Mouse (Mus musculus): ENCODE data around the gene Wwp2. TPM values are rescaled to one million over a fixed set of nuclear protein-coding genes. Genes with fewer than 3 reads are reported as not detected.

The Wwp2 gene
- polyA plus RNA-seq, 1 experiment: 43.7 TPM

DNA sequence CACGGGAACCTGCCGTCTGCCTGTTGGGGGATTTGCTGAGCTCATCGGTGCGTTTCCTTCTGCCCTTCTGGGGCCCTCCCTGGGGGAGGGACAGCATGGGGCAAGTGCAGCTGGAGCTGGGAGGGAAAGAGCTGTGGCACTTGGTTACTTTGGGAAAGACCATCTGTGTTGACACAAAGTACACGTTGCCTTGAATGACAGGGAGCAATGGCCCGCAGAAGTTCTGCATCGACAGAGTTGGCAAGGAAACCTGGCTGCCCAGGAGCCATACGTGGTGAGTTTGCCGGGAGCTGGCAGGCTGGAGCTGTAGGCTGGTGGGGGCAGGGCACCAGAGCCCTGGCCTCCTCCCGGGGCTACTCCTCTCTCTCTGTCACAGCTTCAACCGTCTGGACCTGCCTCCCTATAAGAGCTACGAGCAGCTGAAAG is 120.4 kb downstream of the Wwp2 start:
- H3K4me3 ChIP-seq (ENCODE audit: insufficient read depth, low read length): no peak overlapping the region
- TF ChIP-seq CTCF (IDR thresholded peaks at IDR 0.05; ENCODE audit: borderline replicate concordance, insufficient read depth, low read length) (no peak), POLR2A (IDR thresholded peaks at IDR 0.05; ENCODE audit: low read depth, low read length) (no peak)
- no peak overlapping the region for H3K27ac ChIP-seq (ENCODE audit: insufficient read depth, low read length)
- no peaks in the 10 kb centered on the region; the same call in 1 of the 2 replicates for H3K4me1 ChIP-seq (ENCODE audit: control insufficient read depth, insufficient read depth, low read length)

DNA sequence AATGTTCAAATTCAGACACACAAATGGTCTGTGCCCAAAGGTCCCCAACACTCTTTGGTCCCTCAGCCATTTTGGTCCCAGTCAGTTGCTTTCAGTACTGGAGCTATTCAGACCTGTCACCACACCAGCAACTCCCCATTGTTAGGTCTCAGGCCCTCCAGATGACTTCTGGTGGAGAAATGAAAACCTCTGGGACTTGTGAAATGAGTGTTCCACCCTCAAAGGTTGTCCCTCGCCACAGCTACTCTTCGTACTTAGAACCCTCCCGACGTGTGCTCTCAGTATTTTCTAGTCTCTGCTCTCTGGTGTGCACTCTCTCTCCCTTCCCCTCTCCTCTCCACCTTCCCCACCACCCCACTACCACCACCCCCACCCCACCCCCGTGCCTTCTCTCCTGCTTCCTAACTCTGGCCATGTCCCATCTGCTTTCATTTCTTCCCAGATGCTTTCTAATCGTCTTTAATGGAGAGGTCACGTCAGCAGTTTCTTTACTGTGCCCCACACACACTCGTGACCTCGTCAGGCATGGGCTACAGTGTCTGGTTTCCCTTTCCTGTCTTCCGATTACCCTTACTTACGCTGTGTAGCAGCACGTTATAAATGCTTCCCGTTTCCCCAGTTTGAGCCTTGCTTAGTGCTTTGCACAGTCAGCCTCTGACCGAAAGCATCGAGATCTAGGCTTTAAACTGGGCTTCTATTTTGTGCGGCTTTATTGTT is 124.8 kb downstream of the Wwp2 start:
- Histone ChIP-seq H3K4me1 (ENCODE audit: control insufficient read depth, insufficient read depth, low read length) (no peaks in the 10 kb centered on the region; the same call in 1 of the 2 replicates), H3K27ac (ENCODE audit: insufficient read depth, low read length) (no peak overlapping the region), H3K4me3 (ENCODE audit: insufficient read depth, low read length) (no peak overlapping the region)
- no peak for TF ChIP-seq CTCF (IDR thresholded peaks at IDR 0.05; ENCODE audit: borderline replicate concordance, insufficient read depth, low read length)
- no peak for TF ChIP-seq POLR2A (IDR thresholded peaks at IDR 0.05; ENCODE audit: low read depth, low read length)

DNA sequence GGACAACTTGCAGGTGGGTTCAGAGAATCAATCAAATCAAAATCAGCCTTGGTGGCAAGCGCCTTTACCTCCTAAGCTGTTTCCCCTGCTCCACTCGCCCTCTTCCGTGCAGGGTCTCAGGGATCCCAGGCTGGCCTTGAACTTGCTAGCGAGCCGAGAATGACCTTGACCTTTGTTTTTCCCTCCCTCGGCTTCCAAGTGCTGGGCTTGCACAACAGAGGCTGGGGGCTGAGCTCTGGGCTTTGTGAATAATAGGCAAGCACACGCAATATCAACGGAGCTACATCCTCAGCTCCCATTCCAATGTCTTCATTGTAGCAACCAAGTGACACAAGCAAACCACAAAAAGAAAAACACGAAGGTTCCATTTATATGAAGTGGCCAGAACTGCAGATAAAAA is 126.0 kb downstream of the Wwp2 start:
- TF ChIP-seq CTCF (IDR thresholded peaks at IDR 0.05; ENCODE audit: borderline replicate concordance, insufficient read depth, low read length): no peak
- TF ChIP-seq POLR2A (IDR thresholded peaks at IDR 0.05; ENCODE audit: low read depth, low read length): no peak
- Histone ChIP-seq H3K4me3 (ENCODE audit: insufficient read depth, low read length) (no peak overlapping the region), H3K27ac (ENCODE audit: insufficient read depth, low read length) (no peak overlapping the region), H3K4me1 (ENCODE audit: control insufficient read depth, insufficient read depth, low read length) (no peaks in the 10 kb centered on the region; the same call in 1 of the 2 replicates)

DNA sequence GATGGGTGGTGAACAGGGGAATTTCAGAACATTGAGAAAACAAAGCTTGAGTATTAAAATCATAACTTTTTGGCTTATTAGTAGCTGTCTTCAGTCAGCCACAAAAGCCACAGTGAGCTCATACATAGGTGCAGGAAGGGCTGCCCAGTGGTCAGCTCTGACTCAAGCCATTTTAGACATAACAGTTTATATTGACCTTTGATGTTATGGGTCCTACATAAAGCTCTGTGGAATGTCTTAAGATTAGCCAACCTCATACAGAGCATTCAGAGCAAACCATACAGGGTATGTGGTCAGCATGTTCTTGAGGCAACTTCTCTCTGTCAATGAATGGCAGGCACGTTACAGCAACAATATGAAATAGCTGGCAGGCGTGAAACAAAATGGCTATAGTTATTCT is 134.9 kb downstream of the Wwp2 start:
- TF ChIP-seq POLR2A (IDR thresholded peaks at IDR 0.05; ENCODE audit: low read depth, low read length) (no peak), CTCF (IDR thresholded peaks at IDR 0.05; ENCODE audit: borderline replicate concordance, insufficient read depth, low read length) (no peak)
- Histone ChIP-seq H3K4me1 (ENCODE audit: control insufficient read depth, insufficient read depth, low read length) (0 out of 2 replicates have a peak, but pooled peaks cover 2% of the 10 kb centered on the region), H3K27ac (ENCODE audit: insufficient read depth, low read length) (0 out of 2 replicates have a peak overlapping the region, but pooled peaks have one; percentile 7), H3K4me3 (ENCODE audit: insufficient read depth, low read length) (no peak overlapping the region)

DNA sequence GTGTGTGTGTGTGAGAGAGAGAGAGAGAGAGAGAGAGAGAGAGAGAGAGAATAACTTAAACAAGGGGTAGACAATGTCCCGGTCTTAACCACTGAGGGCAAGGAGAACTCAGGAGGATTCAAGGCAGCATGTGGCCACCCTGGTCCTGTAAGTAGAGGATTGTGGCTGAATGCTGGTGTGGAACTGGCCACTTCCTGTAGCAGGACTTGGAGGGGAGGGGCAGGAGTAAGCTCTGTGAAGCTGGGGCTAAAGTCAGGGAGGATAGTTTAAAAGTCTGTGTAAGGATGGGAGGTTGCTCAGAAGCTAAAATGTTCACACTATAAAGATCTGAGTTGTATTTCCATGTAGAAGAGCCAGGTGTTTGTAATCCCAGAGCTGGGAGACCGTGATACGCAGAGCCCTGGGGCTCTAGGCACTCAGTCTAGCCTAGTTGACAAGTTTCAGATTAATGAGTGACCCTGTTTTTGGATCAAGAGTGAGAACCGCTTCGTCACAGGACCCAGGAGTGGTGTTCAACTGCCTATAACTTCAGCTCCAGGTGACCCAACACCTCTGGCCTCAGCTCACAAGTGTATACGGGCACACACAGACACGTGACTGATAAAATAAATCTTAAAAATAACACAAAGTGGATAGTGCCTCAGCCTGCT is 135.4 kb downstream of the Wwp2 start:
- Histone ChIP-seq H3K4me1 (ENCODE audit: control insufficient read depth, insufficient read depth, low read length) (0 out of 2 replicates have a peak, but pooled peaks cover 3% of the 10 kb centered on the region), H3K4me3 (ENCODE audit: insufficient read depth, low read length) (no peak overlapping the region), H3K27ac (ENCODE audit: insufficient read depth, low read length) (0 out of 2 replicates have a peak overlapping the region, but pooled peaks have one; percentile 7)
- TF ChIP-seq CTCF (IDR thresholded peaks at IDR 0.05; ENCODE audit: borderline replicate concordance, insufficient read depth, low read length): no peak
- no peak for TF ChIP-seq POLR2A (IDR thresholded peaks at IDR 0.05; ENCODE audit: low read depth, low read length)

DNA sequence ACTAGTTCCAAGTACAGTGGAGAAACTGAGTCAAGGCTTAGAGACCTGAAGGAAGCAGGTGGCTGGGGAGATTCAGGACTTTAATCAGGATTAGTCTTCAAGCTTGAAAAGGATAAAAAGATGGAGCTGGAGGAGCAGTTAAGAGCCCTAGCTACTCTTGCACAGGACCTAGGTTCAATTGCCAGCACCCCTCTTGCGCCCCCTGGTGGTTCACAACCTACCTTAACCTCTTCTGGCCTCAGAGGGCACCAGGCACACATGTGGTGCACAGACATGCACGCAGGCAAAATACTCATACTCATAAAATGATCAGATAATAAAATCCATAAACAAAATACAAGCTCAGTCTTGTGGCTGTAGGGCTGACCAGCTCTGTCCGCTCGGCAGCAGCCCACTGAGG is 136.3 kb downstream of the Wwp2 start:
- H3K27ac ChIP-seq (ENCODE audit: insufficient read depth, low read length): no peak overlapping the region
- H3K4me1 ChIP-seq (ENCODE audit: control insufficient read depth, insufficient read depth, low read length): 0 out of 2 replicates have a peak, but pooled peaks cover 4% of the 10 kb centered on the region
- H3K4me3 ChIP-seq (ENCODE audit: insufficient read depth, low read length): no peak overlapping the region
- TF ChIP-seq POLR2A (IDR thresholded peaks at IDR 0.05; ENCODE audit: low read depth, low read length) (no peak), CTCF (IDR thresholded peaks at IDR 0.05; ENCODE audit: borderline replicate concordance, insufficient read depth, low read length) (peak; percentile 81)

DNA sequence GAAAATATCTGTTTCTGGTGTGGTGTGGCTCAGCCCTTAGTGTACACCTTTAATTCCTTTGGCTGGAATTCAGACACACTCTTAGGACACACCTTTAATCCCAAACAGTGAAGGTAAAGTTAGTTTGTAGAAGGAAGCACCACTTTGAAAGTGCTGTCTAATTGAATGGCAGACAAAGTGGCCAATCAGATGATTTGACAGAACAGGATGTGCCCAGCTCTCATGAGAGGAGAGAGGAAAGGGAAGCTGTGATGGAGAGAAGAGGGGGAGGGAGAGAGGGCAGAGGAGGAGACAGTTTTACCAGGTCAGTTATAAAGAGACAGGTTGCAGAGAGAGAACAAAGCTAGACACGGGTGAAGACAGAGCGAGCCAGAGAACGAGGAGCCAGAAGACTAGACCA is 138.6 kb downstream of the Wwp2 start:
- no peak overlapping the region for H3K27ac ChIP-seq (ENCODE audit: insufficient read depth, low read length)
- no peak overlapping the region for H3K4me3 ChIP-seq (ENCODE audit: insufficient read depth, low read length)
- TF ChIP-seq POLR2A (IDR thresholded peaks at IDR 0.05; ENCODE audit: low read depth, low read length) (no peak), CTCF (IDR thresholded peaks at IDR 0.05; ENCODE audit: borderline replicate concordance, insufficient read depth, low read length) (no peak)
- 0 out of 2 replicates have a peak, but pooled peaks cover 4% of the 10 kb centered on the region for H3K4me1 ChIP-seq (ENCODE audit: control insufficient read depth, insufficient read depth, low read length)

DNA sequence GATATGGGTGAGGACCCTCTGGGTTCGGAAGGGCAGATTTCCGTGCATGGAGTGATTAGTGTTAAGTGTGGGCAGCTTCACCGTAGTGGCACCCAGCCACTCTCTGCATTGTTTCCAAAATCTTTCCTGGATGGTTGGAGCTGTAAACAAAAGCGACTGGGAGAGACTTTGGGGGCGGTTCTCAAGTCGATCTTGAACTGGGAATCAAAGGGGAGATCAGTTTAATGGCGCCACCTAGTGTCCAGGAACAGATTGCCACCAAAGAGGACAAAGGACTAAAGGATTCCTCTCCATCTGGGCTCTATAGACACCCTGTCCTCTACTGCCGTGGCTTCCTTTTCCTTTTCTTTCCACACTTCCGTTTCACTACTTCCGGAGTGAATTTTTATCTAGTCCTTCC is 140.5 kb downstream of the Wwp2 start:
- H3K27ac ChIP-seq (ENCODE audit: insufficient read depth, low read length): no peak overlapping the region
- H3K4me3 ChIP-seq (ENCODE audit: insufficient read depth, low read length): no peak overlapping the region

DNA sequence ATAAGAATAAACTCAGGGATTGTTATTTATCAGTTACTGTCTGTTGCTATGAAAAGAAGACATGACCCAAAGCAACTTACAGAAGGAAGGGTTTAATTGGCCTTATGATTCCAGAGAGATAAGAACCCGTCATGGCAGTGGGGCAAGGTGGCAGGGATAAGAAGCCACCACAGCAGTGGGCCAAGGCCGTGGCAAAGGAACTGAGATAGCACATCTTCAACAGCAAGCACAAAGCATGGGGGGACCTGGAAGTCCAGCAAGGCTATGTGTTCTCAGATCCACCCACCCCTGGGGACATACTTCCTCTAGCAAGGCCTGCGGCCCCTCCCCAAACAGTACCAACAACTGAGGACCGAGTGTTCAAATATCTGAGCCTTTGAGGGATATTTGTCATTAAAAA is 141.5 kb downstream of the Wwp2 start:
- H3K27ac ChIP-seq (ENCODE audit: insufficient read depth, low read length): no peak overlapping the region
- no peak for TF ChIP-seq CTCF (IDR thresholded peaks at IDR 0.05; ENCODE audit: borderline replicate concordance, insufficient read depth, low read length)
- H3K4me1 ChIP-seq (ENCODE audit: control insufficient read depth, insufficient read depth, low read length): 0 out of 2 replicates have a peak, but pooled peaks cover 2% of the 10 kb centered on the region
- H3K4me3 ChIP-seq (ENCODE audit: insufficient read depth, low read length): no peak overlapping the region

More for the DNA sequence above, 140.5 kb downstream of the Wwp2 start:
- 0 out of 2 replicates have a peak, but pooled peaks cover 2% of the 10 kb centered on the region for H3K4me1 ChIP-seq (ENCODE audit: control insufficient read depth, insufficient read depth, low read length)
- TF ChIP-seq CTCF (IDR thresholded peaks at IDR 0.05; ENCODE audit: borderline replicate concordance, insufficient read depth, low read length) (no peak), POLR2A (IDR thresholded peaks at IDR 0.05; ENCODE audit: low read depth, low read length) (no peak)

DNA sequence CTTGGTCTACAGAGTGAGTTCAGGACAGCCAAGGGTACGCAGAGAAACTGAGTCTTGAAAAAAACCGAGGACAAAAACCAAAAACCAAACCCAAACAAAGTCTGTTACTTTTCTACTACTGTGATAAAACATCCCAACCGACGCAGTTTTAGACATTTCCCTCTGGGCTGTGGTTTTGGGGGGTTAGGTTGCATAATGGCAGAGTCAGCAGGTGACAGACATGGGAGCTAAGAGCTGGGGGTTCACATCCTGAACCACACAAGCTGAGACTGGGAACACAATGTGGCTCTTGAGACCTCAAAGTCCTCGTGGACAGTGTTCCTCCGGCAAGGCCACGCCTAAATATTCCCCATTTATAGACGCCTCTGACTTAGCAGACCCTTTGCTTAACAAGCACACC is 142.0 kb downstream of the Wwp2 start:
- no peak for TF ChIP-seq POLR2A (IDR thresholded peaks at IDR 0.05; ENCODE audit: low read depth, low read length)
- no peak for TF ChIP-seq CTCF (IDR thresholded peaks at IDR 0.05; ENCODE audit: borderline replicate concordance, insufficient read depth, low read length)
- Histone ChIP-seq H3K4me1 (ENCODE audit: control insufficient read depth, insufficient read depth, low read length) (0 out of 2 replicates have a peak, but pooled peaks cover 2% of the 10 kb centered on the region), H3K27ac (ENCODE audit: insufficient read depth, low read length) (no peak overlapping the region), H3K4me3 (ENCODE audit: insufficient read depth, low read length) (no peak overlapping the region)
